Mouse (Mus musculus) testis, adult 2 months (tissue): Measurements from ENCODE around the gene Gm21987. TPM values are rescaled to one million over a fixed set of nuclear protein-coding genes. Genes with fewer than 3 reads are reported as not detected.

ENCODE experiments used
- H3K27ac ChIP-seq: fragments of 200-500 bp; 2 replicates; pipeline ENCODE4 v1.5.1; 2012; ENCODE audit warnings: low read depth, low read length; ENCODE audit not compliant: control insufficient read depth, insufficient read depth
- H3K27me3 ChIP-seq: fragments of 200-500 bp; 2 replicates; pipeline ENCODE4 v1.6.1; 2012; ENCODE audit warnings: mild to moderate bottlenecking, low read length, moderate library complexity; ENCODE audit not compliant: control insufficient read depth, insufficient read depth
- H3K36me3 ChIP-seq: fragments of 200-500 bp; 2 replicates; pipeline ENCODE4 v1.6.1; 2012; ENCODE audit warnings: mild to moderate bottlenecking, low read length; ENCODE audit not compliant: control insufficient read depth, insufficient read depth
- H3K4me1 ChIP-seq: fragments of 200-500 bp; 2 replicates; pipeline ENCODE4 v1.6.1; 2012; ENCODE audit warnings: low read length; ENCODE audit not compliant: control insufficient read depth, insufficient read depth
- H3K4me3 ChIP-seq: fragments of 200-500 bp; 2 replicates; pipeline ENCODE4 v1.5.1; 2012; ENCODE audit warnings: low read depth, mild to moderate bottlenecking, low read length, moderate library complexity, mixed read lengths; ENCODE audit not compliant: control insufficient read depth
- CTCF ChIP-seq: fragments of 200-500 bp; IDR thresholded peaks from 2 replicates; pipeline ENCODE4 v1.5.1; 2012; ENCODE audit warnings: low read depth, mild to moderate bottlenecking, inconsistent platforms, low read length, moderate library complexity; ENCODE audit not compliant: control insufficient read depth, insufficient read depth, insufficient replicate concordance
- POLR2A ChIP-seq: fragments of 200-500 bp; IDR thresholded peaks from 2 replicates; pipeline ENCODE4 v1.6.1; 2012; ENCODE audit warnings: low read depth, mild to moderate bottlenecking, inconsistent platforms, low read length, moderate library complexity; ENCODE audit not compliant: control insufficient read depth
- polyA plus RNA-seq: library from polyadenylated mRNA; depleted of rRNA; stranded (reverse); fragments of >200 nt; gene quantifications from 2 replicates; pipeline ENCODE4 v1.2.3, GENCODE M21; 2012

The Gm21987 gene
- polyA plus RNA-seq, 1 experiment: not detected

- H3K4me1 ChIP-seq: peaks cover 8% of the 10 kb centered on the region
- TF ChIP-seq CTCF (no peak), POLR2A (no peak)
- no peak overlapping the region for H3K27ac ChIP-seq
- H3K36me3 ChIP-seq: no peaks in the 10 kb centered on the region
- H3K27me3 ChIP-seq: no peaks in the 10 kb centered on the region
- no peak overlapping the region for H3K4me3 ChIP-seq
Measured at GRCm38 (mm10) chr16:38398266-38398665, 51.4 kb downstream of the Gm21987 start.

GRCm38 (mm10) chr16:38399076-38399475 is 52.2 kb downstream of the Gm21987 start:
- H3K27me3 ChIP-seq: no peaks in the 10 kb centered on the region
- no peak overlapping the region for H3K4me3 ChIP-seq
- no peaks in the 10 kb centered on the region for H3K36me3 ChIP-seq
- H3K27ac ChIP-seq: no peak overlapping the region
- TF ChIP-seq POLR2A: no peak
- no peak for TF ChIP-seq CTCF
- H3K4me1 ChIP-seq: peaks cover 8% of the 10 kb centered on the region

- H3K27me3 ChIP-seq: no peaks in the 10 kb centered on the region
- H3K4me1 ChIP-seq: peaks cover 8% of the 10 kb centered on the region
- H3K4me3 ChIP-seq: no peak overlapping the region
- H3K36me3 ChIP-seq: no peaks in the 10 kb centered on the region
- no peak overlapping the region; the same call in 1 of the 2 replicates for H3K27ac ChIP-seq
- TF ChIP-seq POLR2A (no peak), CTCF (no peak)
Measured at GRCm38 (mm10) chr16:38399531-38400231, 52.8 kb downstream of the Gm21987 start.

- Histone ChIP-seq H3K27ac (no peak overlapping the region), H3K4me1 (peaks cover 8% of the 10 kb centered on the region), H3K27me3 (no peaks in the 10 kb centered on the region), H3K36me3 (no peaks in the 10 kb centered on the region), H3K4me3 (no peak overlapping the region)
- TF ChIP-seq CTCF (no peak), POLR2A (no peak)
Measured at GRCm38 (mm10) chr16:38400311-38400960, 53.6 kb downstream of the Gm21987 start.

- H3K27ac ChIP-seq: no peak overlapping the region
- no peaks in the 10 kb centered on the region for H3K27me3 ChIP-seq
- peaks cover 8% of the 10 kb centered on the region for H3K4me1 ChIP-seq
- no peak overlapping the region for H3K4me3 ChIP-seq
- TF ChIP-seq CTCF (no peak), POLR2A (no peak)
- H3K36me3 ChIP-seq: no peaks in the 10 kb centered on the region
Measured at GRCm38 (mm10) chr16:38401468-38401867, 54.6 kb downstream of the Gm21987 start.

- H3K27ac ChIP-seq: no peak overlapping the region
- H3K27me3 ChIP-seq: no peaks in the 10 kb centered on the region
Measured at GRCm38 (mm10) chr16:38403639-38404038, 56.8 kb downstream of the Gm21987 start.

GRCm38 (mm10) chr16:38406293-38406692 is 59.5 kb downstream of the Gm21987 start:
- no peaks in the 10 kb centered on the region for H3K27me3 ChIP-seq
- TF ChIP-seq POLR2A (no peak), CTCF (no peak)
- H3K27ac ChIP-seq: no peak overlapping the region
- no peaks in the 10 kb centered on the region for H3K36me3 ChIP-seq
- H3K4me3 ChIP-seq: no peak overlapping the region
- no peaks in the 10 kb centered on the region for H3K4me1 ChIP-seq

More at GRCm38 (mm10) chr16:38403639-38404038, 56.8 kb downstream of the Gm21987 start:
- peaks cover 8% of the 10 kb centered on the region for H3K4me1 ChIP-seq
- no peaks in the 10 kb centered on the region for H3K36me3 ChIP-seq
- H3K4me3 ChIP-seq: no peak overlapping the region
- TF ChIP-seq POLR2A: no peak
- TF ChIP-seq CTCF: no peak
